Mouse (Mus musculus) intestine, embryonic 16.5 days (tissue): ENCODE results near the gene Ppp1cb. TPM values are rescaled to one million over a fixed set of nuclear protein-coding genes. Genes with fewer than 3 reads are reported as not detected.

ENCODE experiments used
- ATAC-seq: fragments of 200-750 bp; cut with Nextera tagmentation; 2 replicates; pipeline ENCODE4 v1.8.0; 2017; ENCODE audit warnings: moderate TSS enrichment, moderate library complexity
- H3K27ac ChIP-seq: fragments of 300-500 bp; sonication (generic); 2 replicates; pipeline ENCODE4 v1.5.1; 2014; ENCODE audit warnings: mild to moderate bottlenecking, low read length
- H3K27me3 ChIP-seq: fragments of 300-500 bp; sonication (generic); replicated peaks from 2 replicates; pipeline ENCODE4 v1.6.1; 2014; ENCODE audit warnings: low read length, control low read depth, mixed read lengths; ENCODE audit not compliant: control insufficient read depth, insufficient read depth
- H3K36me3 ChIP-seq: fragments of 300-500 bp; sonication (generic); 2 replicates; pipeline ENCODE4 v1.6.1; 2014; ENCODE audit warnings: low read length, control low read depth; ENCODE audit not compliant: control insufficient read depth, insufficient read depth
- H3K4me1 ChIP-seq: fragments of 300-500 bp; sonication (generic); 2 replicates; pipeline ENCODE4 v1.6.1; 2014; ENCODE audit warnings: low read length, control low read depth, mixed read lengths; ENCODE audit not compliant: control insufficient read depth, insufficient read depth
- H3K4me2 ChIP-seq: fragments of 300-500 bp; sonication (generic); 2 replicates; pipeline ENCODE4 v1.6.1; 2014; ENCODE audit warnings: low read depth, low read length, control low read depth
- H3K4me3 ChIP-seq: fragments of 300-500 bp; sonication (generic); 2 replicates; pipeline ENCODE4 v1.5.1; 2014; ENCODE audit warnings: mild to moderate bottlenecking, low read length
- H3K9ac ChIP-seq: fragments of 300-500 bp; sonication (generic); 2 replicates; pipeline ENCODE4 v1.6.1; 2014; ENCODE audit warnings: low read depth, low read length
- H3K9me3 ChIP-seq: fragments of 300-500 bp; sonication (generic); 2 replicates; pipeline ENCODE4 v1.6.1; 2016; ENCODE audit warnings: low read length, control low read depth; ENCODE audit not compliant: control insufficient read depth
- WGBS: fragments of 180-500 bp; shearing (Covaris S2); extraction: QIAGEN DNeasy Blood & Tissue Kit; methylation state at CpG from one replicate; pipeline ENCODE4 v1.1.7; 2014; 5-methylcytosine and 5-hydroxymethylcytosine counted together
- polyA plus RNA-seq: library from polyadenylated mRNA; unstranded; fragments of >200 nt; fragmentation: Nextera tagmentation; extraction: Ambion mirVana; gene quantifications from 2 replicates; pipeline ENCODE4 v1.2.1, GENCODE M21; 2015

The Ppp1cb gene
- 161 and 168 TPM in 2 replicates for polyA plus RNA-seq

DNA sequence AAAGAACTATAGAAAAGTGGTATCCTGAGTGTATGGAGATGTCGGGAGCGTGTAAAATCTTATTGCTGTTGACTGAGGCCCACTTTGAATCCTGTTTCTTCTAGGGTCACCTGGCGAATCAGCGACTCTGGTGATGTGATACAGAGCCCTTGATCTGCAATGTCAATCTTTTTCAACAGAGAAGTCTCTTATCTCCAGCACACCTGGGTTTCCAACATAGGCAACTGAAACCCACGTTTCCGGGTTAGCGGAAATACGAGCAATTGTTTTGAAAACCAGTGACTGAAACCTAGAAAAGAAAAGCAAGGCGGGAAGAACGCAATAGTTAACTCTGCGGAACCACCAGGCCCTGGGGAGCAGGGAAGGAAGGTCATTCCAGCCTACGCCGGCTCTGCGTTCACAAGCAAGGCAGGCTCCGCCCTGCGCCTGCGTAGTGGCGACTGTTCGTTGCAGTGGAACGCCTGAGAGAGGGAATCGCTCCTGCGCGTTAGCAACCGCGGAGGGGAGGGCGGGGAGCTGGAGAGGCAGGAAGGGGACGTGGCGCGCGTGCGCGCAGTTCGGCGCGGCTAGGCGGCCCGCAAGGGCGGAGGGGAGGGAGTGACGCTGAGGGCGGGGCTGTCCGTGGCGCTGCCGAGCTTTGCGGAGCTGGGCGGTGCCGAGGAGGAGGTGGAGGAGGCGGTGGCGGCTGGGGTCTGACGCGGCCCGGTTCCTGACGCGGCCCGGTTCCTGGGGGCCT, at the start of gene Ppp1cb:
Gene Ppp1cb (plus strand): TSS at position 436 of the 736 bp plus-strand sequence.
- H3K4me3 ChIP-seq, result peak within 1 kb of the TSS; percentile 92
- H3K9me3 ChIP-seq, result no peaks in the 10 kb centered on the region
- peak; percentile 99 for ATAC-seq
- H3K4me1 ChIP-seq, result peaks cover 5% of the 10 kb centered on the region; the same call in 1 of the 2 replicates
- peak within 1 kb of the TSS; percentile 98 for H3K9ac ChIP-seq
- peak within 1 kb of the TSS; percentile 99 for H3K27ac ChIP-seq
- H3K36me3 ChIP-seq, result no peaks in the 10 kb centered on the region
- no peaks in the 10 kb centered on the region for H3K27me3 ChIP-seq
- peak within 1 kb of the TSS; percentile 62 for H3K4me2 ChIP-seq
- WGBS, result under 1% methylated on average over 52 of the region's 54 CpGs

DNA sequence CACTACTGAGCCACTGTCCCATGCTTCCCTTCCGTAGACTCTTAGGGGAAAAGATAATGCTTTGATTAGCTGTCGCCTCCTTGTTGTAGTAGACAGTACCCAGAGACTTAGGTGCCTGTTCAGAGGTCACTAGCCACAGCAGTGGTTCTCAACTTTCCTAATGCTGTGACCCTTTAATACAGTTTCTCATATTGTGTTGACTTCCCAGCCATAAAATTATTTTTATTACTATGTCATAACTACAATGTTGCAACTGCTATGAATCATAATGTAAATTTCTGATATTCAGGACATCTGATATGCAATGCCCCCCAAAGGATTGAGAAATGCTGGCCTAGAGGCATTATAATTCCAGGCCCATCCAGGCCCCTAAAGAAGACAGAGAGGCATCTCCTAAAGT, 48.9 kb upstream of the Ppp1cb start:
- 64% methylated on average over 2 of the region's 2 CpGs for WGBS
- no peaks in the 10 kb centered on the region for H3K36me3 ChIP-seq
- no peak overlapping the region for H3K4me3 ChIP-seq
- peaks cover 17% of the 10 kb centered on the region for H3K4me1 ChIP-seq
- no peaks in the 10 kb centered on the region for H3K9me3 ChIP-seq
- ATAC-seq, result no peak
- H3K9ac ChIP-seq, result no peak overlapping the region
- H3K4me2 ChIP-seq, result no peak overlapping the region
- H3K27ac ChIP-seq, result no peak overlapping the region
- no peaks in the 10 kb centered on the region for H3K27me3 ChIP-seq

DNA sequence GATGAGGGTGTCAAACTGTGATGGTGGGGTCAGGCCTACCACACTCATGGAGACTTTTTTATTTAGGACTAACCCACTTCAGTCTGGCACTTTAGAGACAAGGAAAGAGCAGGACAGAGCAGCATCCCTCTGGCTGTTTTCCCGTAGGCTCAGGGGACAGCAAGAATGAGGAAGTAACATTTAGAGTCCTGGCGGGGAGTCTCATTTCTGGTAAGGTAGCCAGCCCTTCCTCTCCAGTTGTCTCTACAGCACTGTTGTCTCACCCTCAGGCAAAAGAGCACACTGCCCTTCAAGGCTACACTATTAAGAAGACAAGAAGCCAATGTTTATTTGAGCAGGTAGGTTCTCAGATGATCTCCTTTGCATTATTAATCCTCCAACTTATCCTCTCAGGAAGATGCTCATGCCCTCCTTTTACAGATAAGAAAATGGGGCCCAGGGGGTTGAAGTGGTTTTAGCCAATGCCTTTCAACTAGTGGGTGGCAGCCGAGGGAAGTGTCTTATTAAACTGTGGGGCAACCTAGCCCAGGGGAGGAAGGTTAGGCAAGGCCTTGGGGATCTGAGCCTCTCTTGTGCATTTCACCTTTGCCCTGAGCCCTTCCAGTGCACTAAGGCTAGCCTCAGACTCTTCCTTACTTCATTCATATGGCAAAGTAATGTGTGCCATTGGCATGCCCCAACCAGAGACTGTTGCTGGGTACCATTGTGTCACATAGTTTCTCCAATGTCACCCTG, 47.5 kb upstream of the Ppp1cb start:
- no peak for ATAC-seq
- no peak overlapping the region for H3K27ac ChIP-seq

DNA sequence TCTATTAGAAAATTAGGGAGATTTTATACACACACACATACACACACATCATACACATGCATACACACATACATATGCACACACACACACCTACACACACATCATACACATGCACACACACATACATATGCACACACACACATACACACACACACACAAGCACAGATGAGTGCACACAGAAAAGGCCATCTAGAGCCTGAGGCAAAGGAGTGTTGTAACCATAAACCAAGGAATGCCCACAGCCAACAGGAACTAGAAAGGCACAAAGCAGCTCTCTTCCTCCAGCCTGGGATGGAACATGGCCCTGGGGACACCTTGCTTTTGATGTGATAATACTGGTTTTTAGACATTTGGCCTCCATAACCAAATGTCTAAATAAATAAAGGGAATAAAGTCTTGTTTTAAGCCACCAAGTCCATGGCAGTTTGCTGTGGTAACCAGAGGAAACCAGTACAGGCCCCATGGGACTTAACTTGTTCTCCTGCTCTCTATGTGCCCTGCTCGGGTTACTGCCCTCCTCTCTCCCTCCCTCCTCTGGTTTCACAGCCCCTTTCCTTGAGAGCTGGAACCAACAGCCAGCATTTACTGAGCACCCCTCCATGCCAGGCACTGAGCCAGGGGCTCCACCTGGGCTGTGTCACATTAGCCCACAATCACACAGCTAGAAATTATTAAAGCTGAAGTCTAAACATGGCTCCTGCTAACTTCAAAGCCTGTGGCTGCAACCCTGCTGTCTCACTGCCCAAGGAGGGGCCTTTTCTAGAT, 46.3 kb upstream of the Ppp1cb start:
- 32% methylated on average over 1 of the region's 1 CpGs for WGBS
- ATAC-seq, result peak; percentile 57; the same call in 1 of the 2 replicates
- Histone ChIP-seq H3K9me3 (no peaks in the 10 kb centered on the region), H3K4me3 (no peak overlapping the region), H3K27me3 (no peaks in the 10 kb centered on the region), H3K4me1 (peaks cover 22% of the 10 kb centered on the region), H3K27ac (peak overlapping the region; percentile 39; the same call in 1 of the 2 replicates), H3K9ac (no peak overlapping the region), H3K4me2 (no peak overlapping the region), H3K36me3 (no peaks in the 10 kb centered on the region)

More for the DNA sequence above, 47.5 kb upstream of the Ppp1cb start:
- Histone ChIP-seq H3K4me3 (no peak overlapping the region), H3K4me2 (no peak overlapping the region), H3K9me3 (no peaks in the 10 kb centered on the region), H3K4me1 (peaks cover 22% of the 10 kb centered on the region), H3K27me3 (no peaks in the 10 kb centered on the region), H3K9ac (no peak overlapping the region), H3K36me3 (no peaks in the 10 kb centered on the region)
- WGBS, result 70% methylated on average over 3 of the region's 3 CpGs

DNA sequence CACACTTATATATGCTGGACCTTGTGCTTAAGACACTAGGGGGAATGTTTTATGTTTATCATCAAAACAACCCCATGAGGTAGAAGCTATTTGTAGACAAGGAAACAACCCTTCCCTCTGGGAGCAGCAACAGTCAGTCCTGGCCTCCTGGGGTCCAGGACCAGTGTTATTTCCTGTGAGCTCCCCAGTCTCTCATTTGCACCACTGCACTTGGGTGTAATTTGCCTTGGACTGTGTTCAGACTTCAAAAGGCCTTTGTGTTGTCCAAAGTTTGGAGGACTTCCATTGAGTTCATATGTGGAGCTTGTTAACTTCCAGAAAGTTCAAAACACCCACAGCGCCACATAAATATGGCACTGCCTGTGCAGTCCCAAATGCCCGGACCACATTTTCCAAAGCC, 45.6 kb upstream of the Ppp1cb start:
- no peak overlapping the region for H3K27ac ChIP-seq
- no peak overlapping the region for H3K4me2 ChIP-seq
- no peak overlapping the region for H3K9ac ChIP-seq
- H3K9me3 ChIP-seq, result no peaks in the 10 kb centered on the region
- no peak for ATAC-seq
- H3K4me1 ChIP-seq, result peaks cover 26% of the 10 kb centered on the region
- H3K4me3 ChIP-seq, result no peak overlapping the region
- H3K36me3 ChIP-seq, result no peaks in the 10 kb centered on the region
- 77% methylated on average over 2 of the region's 2 CpGs for WGBS
- H3K27me3 ChIP-seq, result no peaks in the 10 kb centered on the region

DNA sequence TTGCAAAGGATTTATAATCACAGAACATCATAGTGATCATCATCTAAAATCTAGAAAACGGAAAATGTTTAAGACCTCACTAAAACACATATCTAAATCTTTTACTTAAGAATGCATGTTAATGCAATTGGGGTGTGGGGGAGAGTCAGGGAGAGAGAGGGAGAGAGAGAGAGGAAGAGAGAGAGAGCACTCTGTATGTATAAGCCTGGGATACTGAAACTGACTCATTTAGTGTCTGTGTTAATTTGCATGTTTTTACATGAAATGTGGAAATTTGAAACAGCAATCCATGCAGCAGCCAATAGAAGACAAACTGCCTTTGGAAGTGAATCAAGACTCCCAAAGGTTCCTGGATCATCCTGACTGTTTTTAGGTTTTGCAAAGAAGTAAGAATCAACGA, 45.1 kb upstream of the Ppp1cb start:
- Histone ChIP-seq H3K9ac (no peak overlapping the region), H3K27ac (no peak overlapping the region), H3K4me1 (peaks cover 26% of the 10 kb centered on the region), H3K9me3 (no peaks in the 10 kb centered on the region), H3K4me3 (no peak overlapping the region), H3K4me2 (no peak overlapping the region), H3K27me3 (no peaks in the 10 kb centered on the region), H3K36me3 (no peaks in the 10 kb centered on the region)
- WGBS, result 65% methylated on average over 2 of the region's 2 CpGs
- ATAC-seq, result no peak

DNA sequence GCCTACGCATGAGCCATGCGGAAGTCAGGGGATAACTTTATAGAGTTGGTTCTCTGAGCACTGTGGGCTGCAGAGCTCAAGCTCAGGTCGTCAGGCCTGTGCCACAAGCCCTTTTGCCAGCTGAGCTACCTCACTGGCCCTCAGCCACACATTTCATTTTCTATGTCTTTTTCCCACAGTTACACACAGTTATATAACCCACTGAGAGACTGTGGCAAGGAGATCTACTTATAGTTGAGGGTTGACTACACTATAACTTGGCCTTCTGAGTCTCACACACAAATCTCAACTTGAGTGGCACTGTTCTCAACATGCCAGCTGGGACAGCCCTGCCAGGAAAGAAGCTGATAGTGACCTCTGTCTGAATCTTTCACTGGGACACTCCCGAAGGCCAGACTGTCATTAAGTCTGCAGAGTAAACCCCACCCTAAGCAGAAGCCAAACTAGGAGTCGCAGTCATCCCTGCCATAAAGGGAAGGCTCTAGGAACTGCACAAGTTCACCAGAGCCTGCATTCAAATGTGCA, 44.1 kb upstream of the Ppp1cb start:
- no peaks in the 10 kb centered on the region for H3K27me3 ChIP-seq
- no peak overlapping the region for H3K4me3 ChIP-seq
- H3K9me3 ChIP-seq, result no peaks in the 10 kb centered on the region
- no peak overlapping the region for H3K9ac ChIP-seq
- 56% methylated on average over 5 of the region's 5 CpGs for WGBS
- peak; percentile 38; the same call in 1 of the 2 replicates for ATAC-seq
- H3K36me3 ChIP-seq, result no peaks in the 10 kb centered on the region
- H3K27ac ChIP-seq, result no peak overlapping the region
- H3K4me1 ChIP-seq, result peaks cover 26% of the 10 kb centered on the region
- H3K4me2 ChIP-seq, result no peak overlapping the region

DNA sequence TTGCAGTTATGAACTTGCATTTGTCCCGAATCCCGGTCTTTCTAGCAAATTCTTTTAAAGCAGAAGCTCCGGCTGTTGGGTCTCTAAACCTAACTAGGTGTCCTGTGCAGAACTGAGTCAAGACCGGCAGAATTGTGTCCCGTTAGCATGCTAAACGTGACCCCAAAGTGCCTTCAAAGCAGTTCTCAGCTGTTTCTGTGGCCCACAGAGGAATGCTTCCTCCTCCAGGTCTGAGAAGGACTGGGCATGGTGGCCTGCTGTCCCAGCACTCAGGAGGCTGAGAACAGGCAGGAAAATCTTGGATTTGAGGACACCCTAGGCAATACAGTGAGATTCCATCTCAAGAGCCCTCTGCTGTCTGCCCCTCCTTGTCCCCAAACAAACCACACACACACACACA, 43.1 kb upstream of the Ppp1cb start:
- Histone ChIP-seq H3K27ac (no peak overlapping the region), H3K27me3 (no peaks in the 10 kb centered on the region), H3K4me2 (no peak overlapping the region), H3K9ac (no peak overlapping the region), H3K9me3 (no peaks in the 10 kb centered on the region), H3K36me3 (no peaks in the 10 kb centered on the region), H3K4me1 (peaks cover 26% of the 10 kb centered on the region), H3K4me3 (no peak overlapping the region)
- WGBS, result 90% methylated on average over 6 of the region's 6 CpGs
- ATAC-seq, result no peak

DNA sequence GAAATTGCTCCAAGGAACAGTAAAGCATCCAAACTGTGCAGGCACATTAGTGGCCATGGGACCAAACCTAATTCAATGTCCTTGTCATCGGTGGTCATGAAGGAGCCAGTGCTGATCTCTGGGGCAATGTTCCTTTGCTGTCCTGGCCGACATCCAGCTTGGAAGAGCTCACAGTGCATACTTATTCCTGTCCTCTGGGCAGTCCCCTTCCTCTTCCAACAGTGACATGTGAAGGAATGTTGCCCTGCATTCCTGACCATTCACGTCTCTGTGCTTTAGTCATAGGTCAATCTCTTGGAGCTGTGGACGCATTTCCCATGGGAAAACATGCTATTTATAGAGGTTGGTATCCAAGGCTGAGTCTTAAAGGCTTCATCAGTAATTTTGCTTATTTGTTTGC, 41.8 kb upstream of the Ppp1cb start:
- H3K4me3 ChIP-seq, result no peak overlapping the region
- no peak overlapping the region for H3K9ac ChIP-seq
- H3K27me3 ChIP-seq, result no peaks in the 10 kb centered on the region
- no peak overlapping the region for H3K27ac ChIP-seq
- no peaks in the 10 kb centered on the region for H3K9me3 ChIP-seq
- no peaks in the 10 kb centered on the region for H3K36me3 ChIP-seq
- no peak overlapping the region for H3K4me2 ChIP-seq
- ATAC-seq, result no peak
- WGBS, result 50% methylated on average over 4 of the region's 4 CpGs
- H3K4me1 ChIP-seq, result peaks cover 28% of the 10 kb centered on the region
